Mouse (Mus musculus): ENCODE measurements around the gene Phf2. TPM values are rescaled to one million over a fixed set of nuclear protein-coding genes. Genes with fewer than 3 reads are reported as not detected.
"Not testable (repeated sequence)": the region's sequence is repeated elsewhere in the genome, so short reads cannot be mapped to it uniquely, and the experiment has no call there.

Phf2 gene
- polyA plus RNA-seq, 2 experiments, result 2.3 to 5.0 TPM

DNA sequence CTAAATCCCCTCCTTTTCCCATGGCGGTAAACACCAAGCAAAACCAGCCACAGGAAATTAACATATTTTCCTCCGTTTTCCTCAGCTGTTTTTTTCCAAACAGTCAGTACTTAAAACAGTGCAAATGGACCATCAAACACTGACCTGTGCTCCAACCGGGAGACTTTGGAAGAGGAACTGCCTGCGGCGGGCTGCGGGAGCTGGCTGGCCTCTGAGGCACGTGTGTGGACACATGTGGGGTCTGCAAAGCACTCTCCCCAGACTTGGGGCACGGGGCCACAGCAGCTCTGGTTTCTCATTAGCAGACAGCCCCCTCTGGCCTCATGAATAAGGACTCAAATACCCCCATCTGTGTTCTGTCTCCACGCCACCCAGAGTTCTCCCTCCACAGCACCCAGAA, 59.9 kb downstream of the Phf2 start:
- Histone ChIP-seq H3K4me1 (replicated peaks; ENCODE audit: control insufficient read depth in 2 of 2, insufficient read depth in 2 of 2, low read length in 1 of 2) (no peaks in the 10 kb centered on the region), H3K27ac (no peak overlapping the region), H3K9ac (replicated peaks) (no peak overlapping the region), H3K4me3 (ENCODE audit: insufficient read depth in 1 of 2, low read depth in 2 of 2, low read length in 2 of 2) (no peak overlapping the region), H3K9me3 (ENCODE audit: control insufficient read depth, low read length) (no peaks in the 10 kb centered on the region), H3K4me2 (ENCODE audit: low read depth) (no peak overlapping the region), H3K36me3 (replicated peaks; ENCODE audit: control insufficient read depth, insufficient read depth, low read depth) (peaks cover 18% of the 10 kb centered on the region), H3K27me3 (ENCODE audit: control insufficient read depth, insufficient read depth, low read length) (no peaks in the 10 kb centered on the region)
- DNase-seq (ENCODE audit: low read depth in 3 of 3, low spot score in 3 of 3), result no peak
- WGBS (ENCODE audit: insufficient replicate concordance), result 77% methylated on average over 9 of the region's 9 CpGs
- no peak for ATAC-seq (ENCODE audit: insufficient read depth)
- no peak for TF ChIP-seq EP300 (IDR thresholded peaks at IDR 0.05; ENCODE audit: low read depth)
- no peak for TF ChIP-seq CTCF (IDR thresholded peaks at IDR 0.05; ENCODE audit: low read depth)

DNA sequence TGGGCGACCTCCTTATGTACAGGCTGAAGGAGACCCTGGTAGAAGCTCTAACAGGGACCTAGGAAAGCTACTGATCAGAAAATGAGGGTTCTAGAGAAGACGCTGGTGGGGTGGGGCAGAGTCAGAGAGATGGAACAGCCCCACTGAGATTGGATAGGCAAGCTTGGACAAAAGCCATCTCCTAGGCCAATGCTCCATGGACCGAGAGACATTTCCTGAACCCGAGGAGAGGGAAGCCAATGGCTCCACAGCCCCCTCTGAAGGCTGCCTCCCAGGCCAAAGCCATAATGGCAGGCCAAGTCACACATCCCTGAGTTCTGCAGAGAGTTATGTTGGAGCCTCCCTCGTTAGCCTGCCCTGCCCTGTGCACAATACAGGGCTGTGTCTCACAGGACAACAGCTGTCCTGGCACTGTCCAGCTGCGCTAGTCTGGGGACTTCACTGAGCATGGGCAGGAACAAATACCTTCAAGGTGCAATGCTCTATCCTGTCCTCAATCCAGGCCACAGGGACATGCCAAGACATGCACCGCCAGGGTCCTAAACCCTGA, 60.6 kb downstream of the Phf2 start:
- Histone ChIP-seq H3K27ac (no peak overlapping the region), H3K36me3 (replicated peaks; ENCODE audit: control insufficient read depth, insufficient read depth, low read depth) (peaks cover 13% of the 10 kb centered on the region), H3K9ac (replicated peaks) (no peak overlapping the region), H3K9me3 (ENCODE audit: control insufficient read depth, low read length) (no peaks in the 10 kb centered on the region), H3K27me3 (ENCODE audit: control insufficient read depth, insufficient read depth, low read length) (no peaks in the 10 kb centered on the region), H3K4me1 (replicated peaks; ENCODE audit: control insufficient read depth in 2 of 2, insufficient read depth in 2 of 2, low read length in 1 of 2) (no peaks in the 10 kb centered on the region), H3K4me3 (ENCODE audit: insufficient read depth in 1 of 2, low read depth in 2 of 2, low read length in 2 of 2) (no peak overlapping the region), H3K4me2 (ENCODE audit: low read depth) (no peak overlapping the region)
- WGBS (ENCODE audit: insufficient replicate concordance), result 73% methylated on average over 7 of the region's 7 CpGs
- ATAC-seq (ENCODE audit: insufficient read depth) (no peak), DNase-seq (ENCODE audit: low read depth in 3 of 3, low spot score in 3 of 3) (no peak)
- TF ChIP-seq EP300 (IDR thresholded peaks at IDR 0.05; ENCODE audit: low read depth), result no peak
- TF ChIP-seq CTCF (IDR thresholded peaks at IDR 0.05; ENCODE audit: low read depth), result no peak

DNA sequence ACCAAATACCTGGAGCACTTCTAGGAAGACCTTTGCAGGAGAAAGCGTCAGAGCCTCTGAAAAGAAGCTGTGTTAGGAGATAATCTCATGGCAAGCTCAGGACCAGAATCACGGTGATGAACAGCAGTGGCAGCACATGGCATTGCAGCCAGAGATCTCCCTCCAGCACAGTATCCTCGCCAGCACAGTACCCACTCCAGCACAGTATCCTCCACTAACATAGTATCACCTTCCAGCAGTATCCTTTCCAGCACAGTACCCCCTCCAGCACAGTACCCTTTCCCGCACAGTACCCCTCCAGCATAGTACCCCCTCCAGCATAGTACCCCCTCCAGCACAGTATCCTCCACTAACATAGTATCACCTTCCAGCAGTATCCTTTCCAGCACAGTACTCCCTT, 61.3 kb downstream of the Phf2 start:
- not testable (repeated sequence) for H3K4me3 ChIP-seq (ENCODE audit: insufficient read depth in 1 of 2, low read depth in 2 of 2, low read length in 2 of 2); DNase-seq (ENCODE audit: low read depth in 3 of 3, low spot score in 3 of 3); H3K27ac ChIP-seq; H3K9ac ChIP-seq (replicated peaks); H3K27me3 ChIP-seq (ENCODE audit: control insufficient read depth, insufficient read depth, low read length); H3K4me1 ChIP-seq (replicated peaks; ENCODE audit: control insufficient read depth in 2 of 2, insufficient read depth in 2 of 2, low read length in 1 of 2); ATAC-seq (ENCODE audit: insufficient read depth); H3K4me2 ChIP-seq (ENCODE audit: low read depth); H3K9me3 ChIP-seq (ENCODE audit: control insufficient read depth, low read length)
- H3K36me3 ChIP-seq (replicated peaks; ENCODE audit: control insufficient read depth, insufficient read depth, low read depth), result peaks cover 13% of the 10 kb centered on the region
- WGBS (ENCODE audit: insufficient replicate concordance), result 81% methylated on average over 4 of the region's 4 CpGs

DNA sequence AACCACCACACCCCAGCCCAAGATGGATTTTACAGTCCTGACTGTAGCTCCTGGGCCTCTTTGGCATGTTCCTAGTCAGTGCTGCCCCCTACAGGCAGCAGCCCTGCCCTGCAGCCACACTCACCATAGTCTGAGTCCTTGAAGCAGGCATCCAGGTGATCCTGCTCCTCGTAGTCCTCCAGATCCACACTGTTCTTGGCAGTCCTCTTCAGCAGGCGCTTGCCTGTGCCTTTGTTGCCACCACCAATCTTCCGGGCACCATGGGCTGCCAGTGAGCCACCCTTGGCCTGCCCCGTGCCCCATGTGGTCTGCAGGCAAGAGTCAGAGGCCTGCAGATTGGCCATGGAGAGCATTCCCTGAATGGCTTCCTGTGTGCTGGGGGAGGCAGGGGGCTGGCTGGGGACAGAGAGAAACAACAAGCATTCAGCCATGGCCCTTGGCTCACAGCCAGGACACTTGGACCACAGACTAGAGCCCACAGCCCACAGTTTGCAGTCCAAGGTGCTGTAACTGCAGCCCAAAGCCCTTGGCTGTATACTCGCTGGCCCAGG, 63.4 kb downstream of the Phf2 start:
- H3K4me2 ChIP-seq (ENCODE audit: low read depth), result no peak overlapping the region
- H3K9ac ChIP-seq (replicated peaks), result no peak overlapping the region
- no peaks in the 10 kb centered on the region for H3K9me3 ChIP-seq (ENCODE audit: control insufficient read depth, low read length)
- H3K4me1 ChIP-seq (replicated peaks; ENCODE audit: control insufficient read depth in 2 of 2, insufficient read depth in 2 of 2, low read length in 1 of 2), result no peaks in the 10 kb centered on the region
- no peak overlapping the region for H3K27ac ChIP-seq
- no peaks in the 10 kb centered on the region for H3K27me3 ChIP-seq (ENCODE audit: control insufficient read depth, insufficient read depth, low read length)
- DNase-seq (ENCODE audit: low read depth in 3 of 3, low spot score in 3 of 3), result peak in 1 of 3 experiments; percentile 17
- WGBS (ENCODE audit: insufficient replicate concordance), result 66% methylated on average over 5 of the region's 5 CpGs
- no peak for ATAC-seq (ENCODE audit: insufficient read depth)
- peaks cover 6% of the 10 kb centered on the region for H3K36me3 ChIP-seq (replicated peaks; ENCODE audit: control insufficient read depth, insufficient read depth, low read depth)
- no peak overlapping the region for H3K4me3 ChIP-seq (ENCODE audit: insufficient read depth in 1 of 2, low read depth in 2 of 2, low read length in 2 of 2)
- TF ChIP-seq CTCF (IDR thresholded peaks at IDR 0.05; ENCODE audit: low read depth) (peak; percentile 93), EP300 (IDR thresholded peaks at IDR 0.05; ENCODE audit: low read depth) (no peak)

DNA sequence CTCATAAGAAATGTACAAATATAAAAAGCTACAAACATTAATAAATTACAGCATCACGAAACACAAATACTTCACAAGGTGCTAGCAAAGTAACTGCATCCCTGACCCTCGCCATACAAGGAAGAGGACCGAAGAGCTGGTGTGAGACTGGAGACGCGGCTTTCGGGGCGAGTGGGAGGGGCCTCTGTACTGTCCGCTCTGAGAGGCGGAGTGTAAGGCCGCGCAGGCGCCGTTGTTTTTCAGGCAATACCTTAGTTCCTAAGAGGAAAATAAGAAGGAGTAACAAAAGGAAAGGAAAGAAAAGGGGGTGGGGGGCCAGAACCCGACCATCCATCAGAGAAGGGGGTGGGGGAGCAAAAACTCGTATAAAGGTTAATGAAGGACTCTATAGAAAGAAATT, 68.7 kb downstream of the Phf2 start:
- WGBS (ENCODE audit: insufficient replicate concordance), result 82% methylated on average over 15 of the region's 15 CpGs
- Histone ChIP-seq H3K4me1 (replicated peaks; ENCODE audit: control insufficient read depth in 2 of 2, insufficient read depth in 2 of 2, low read length in 1 of 2) (no peaks in the 10 kb centered on the region), H3K36me3 (replicated peaks; ENCODE audit: control insufficient read depth, insufficient read depth, low read depth) (peaks cover 2% of the 10 kb centered on the region; the same call in 1 of the 2 replicates), H3K9ac (replicated peaks) (no peak overlapping the region), H3K27me3 (ENCODE audit: control insufficient read depth, insufficient read depth, low read length) (no peaks in the 10 kb centered on the region), H3K9me3 (ENCODE audit: control insufficient read depth, low read length) (no peaks in the 10 kb centered on the region), H3K4me3 (ENCODE audit: insufficient read depth in 1 of 2, low read depth in 2 of 2, low read length in 2 of 2) (no peak overlapping the region), H3K4me2 (ENCODE audit: low read depth) (no peak overlapping the region), H3K27ac (no peak overlapping the region)
- ATAC-seq (ENCODE audit: insufficient read depth), result no peak
- no peak for DNase-seq (ENCODE audit: low read depth in 3 of 3, low spot score in 3 of 3)
- TF ChIP-seq CTCF (IDR thresholded peaks at IDR 0.05; ENCODE audit: low read depth) (no peak), EP300 (IDR thresholded peaks at IDR 0.05; ENCODE audit: low read depth) (no peak)
